Mouse (Mus musculus): ENCODE results near the gene Cwc22.

Gene Cwc22

GRCm38 (mm10) chr2:77925187-77925924 lies 20.8 kb downstream of the Cwc22 start:
- no peak for DNase-seq (ENCODE audit: extremely low spot score)

- DNase-seq (ENCODE audit: extremely low spot score) = no peak
Measured at GRCm38 (mm10) chr2:77924003-77924402, 22.2 kb downstream of the Cwc22 start.

- no peak for DNase-seq (ENCODE audit: extremely low spot score)
Measured at GRCm38 (mm10) chr2:77923182-77923581, 23.0 kb downstream of the Cwc22 start.

- DNase-seq (ENCODE audit: extremely low spot score) = no peak
Measured at GRCm38 (mm10) chr2:77921307-77921706, 24.9 kb downstream of the Cwc22 start.

GRCm38 (mm10) chr2:77920621-77921020 lies 25.6 kb downstream of the Cwc22 start:
- DNase-seq (ENCODE audit: extremely low spot score) = no peak

- no peak for DNase-seq (ENCODE audit: extremely low spot score)
Measured at GRCm38 (mm10) chr2:77918474-77918873, 27.7 kb downstream of the Cwc22 start.

GRCm38 (mm10) chr2:77918006-77918405 lies 28.2 kb downstream of the Cwc22 start:
- DNase-seq (ENCODE audit: extremely low spot score) = no peak

- no peak for DNase-seq (ENCODE audit: extremely low spot score)
Measured at GRCm38 (mm10) chr2:77917360-77917734, 28.8 kb downstream of the Cwc22 start.

- no peak for DNase-seq (ENCODE audit: extremely low spot score)
Measured at GRCm38 (mm10) chr2:77916586-77917359, 29.4 kb downstream of the Cwc22 start.

- no peak for DNase-seq (ENCODE audit: extremely low spot score)
Measured at GRCm38 (mm10) chr2:77915187-77915586, 31.0 kb downstream of the Cwc22 start.

- DNase-seq (ENCODE audit: extremely low spot score) = no peak
Measured at GRCm38 (mm10) chr2:77913628-77914027, 32.5 kb downstream of the Cwc22 start.

- no peak for DNase-seq (ENCODE audit: extremely low spot score)
Measured at GRCm38 (mm10) chr2:77912197-77912596, 34.0 kb downstream of the Cwc22 start.

GRCm38 (mm10) chr2:77911452-77911851 lies 34.7 kb downstream of the Cwc22 start:
- no peak for DNase-seq (ENCODE audit: extremely low spot score)

- DNase-seq (ENCODE audit: extremely low spot score) = no peak
Measured at GRCm38 (mm10) chr2:77910216-77910615, 36.0 kb downstream of the Cwc22 start.

GRCm38 (mm10) chr2:77907164-77907563 lies 39.0 kb downstream of the Cwc22 start:
- DNase-seq (ENCODE audit: extremely low spot score) = no peak

- no peak for DNase-seq (ENCODE audit: extremely low spot score)
Measured at GRCm38 (mm10) chr2:77905023-77905422, 41.2 kb downstream of the Cwc22 start.

GRCm38 (mm10) chr2:77904495-77904894 lies 41.7 kb downstream of the Cwc22 start:
- DNase-seq (ENCODE audit: extremely low spot score) = no peak

- no peak for DNase-seq (ENCODE audit: extremely low spot score)
Measured at GRCm38 (mm10) chr2:77903979-77904378, 42.2 kb downstream of the Cwc22 start.

GRCm38 (mm10) chr2:77903098-77903497 lies 43.1 kb downstream of the Cwc22 start:
- DNase-seq (ENCODE audit: extremely low spot score) = no peak

- no peak for DNase-seq (ENCODE audit: extremely low spot score)
Measured at GRCm38 (mm10) chr2:77901269-77901668, 44.9 kb downstream of the Cwc22 start.

GRCm38 (mm10) chr2:77900741-77901140 lies 45.4 kb downstream of the Cwc22 start:
- no peak for DNase-seq (ENCODE audit: extremely low spot score)

- DNase-seq (ENCODE audit: extremely low spot score) = no peak
Measured at GRCm38 (mm10) chr2:77900111-77900510, 46.1 kb downstream of the Cwc22 start.

GRCm38 (mm10) chr2:77898436-77898835 lies 47.7 kb downstream of the Cwc22 start:
- no peak for DNase-seq (ENCODE audit: extremely low spot score)

All from embryo, embryonic 9.5 days (tissue).